Mouse (Mus musculus): ENCODE measurements around the gene Atg10. TPM values are rescaled to one million over a fixed set of nuclear protein-coding genes. Genes with fewer than 3 reads are reported as not detected.

Gene Atg10
- polyA plus RNA-seq, 1 experiment from 2014 or later: 19.9 TPM

DNA sequence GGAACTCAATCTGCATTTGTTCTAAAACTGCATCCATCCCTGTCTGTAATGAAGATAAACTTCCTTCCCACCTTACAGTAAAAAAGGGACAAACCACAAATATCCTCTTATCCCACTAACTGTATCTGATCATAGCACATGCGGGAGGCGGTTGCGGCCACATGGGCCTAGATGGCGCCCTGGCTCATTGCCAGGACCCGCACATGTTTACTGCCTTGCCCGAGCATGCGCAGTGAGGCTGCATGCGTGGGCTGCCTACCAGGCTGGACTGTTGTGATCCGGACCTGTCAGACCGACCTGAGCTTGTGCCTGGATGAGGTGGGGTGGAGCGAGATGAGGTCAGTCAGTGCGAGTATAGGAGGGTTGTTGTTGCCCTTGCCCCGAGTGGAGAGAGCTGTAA is 230.2 kb downstream of the Atg10 start:
- H3K4me2 ChIP-seq (ENCODE audit: low read length): no peak overlapping the region
- H3K36me3 ChIP-seq (ENCODE audit: insufficient read depth, low read length): no peaks in the 10 kb centered on the region
- H3K4me1 ChIP-seq (replicated peaks; ENCODE audit: insufficient read depth, low read length): no peaks in the 10 kb centered on the region
- no peak for TF ChIP-seq CTCF (IDR thresholded peaks at IDR 0.05; ENCODE audit: low read depth)
- no peak overlapping the region for H3K9ac ChIP-seq (ENCODE audit: low read depth, low read length)
- no peaks in the 10 kb centered on the region for H3K9me3 ChIP-seq (replicated peaks; ENCODE audit: low read length)
- ATAC-seq (replicated peaks; ENCODE audit: low FRiP score, low read depth): no peak
- no peak overlapping the region for H3K4me3 ChIP-seq (replicated peaks; ENCODE audit: low read depth, low read length)
- no peak overlapping the region for H3K27ac ChIP-seq
- H3K27me3 ChIP-seq (ENCODE audit: insufficient read depth, low read length): no peaks in the 10 kb centered on the region
- WGBS: 86% methylated on average over 13 of the region's 13 CpGs
- DNase-seq (ENCODE audit: low spot score): no peak

DNA sequence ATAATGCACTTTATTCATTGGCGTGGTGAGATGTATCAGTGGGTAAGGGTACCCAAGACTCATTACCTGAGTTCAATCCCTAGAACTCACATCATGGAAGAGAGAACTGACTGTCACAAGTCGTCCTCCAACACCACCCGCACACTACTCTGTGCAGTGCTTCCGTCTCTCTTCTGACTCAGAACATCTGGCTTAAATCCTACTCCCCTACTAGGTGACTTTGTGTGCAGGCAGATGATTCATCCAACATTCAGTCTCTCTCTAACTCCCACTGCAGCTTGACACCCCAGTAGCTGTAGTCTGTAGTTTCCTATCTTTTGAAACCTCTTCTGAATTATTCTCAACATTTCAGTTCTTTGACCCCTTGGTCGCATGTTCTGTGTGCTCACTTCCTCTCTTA is 230.8 kb downstream of the Atg10 start:
- no peak for TF ChIP-seq CTCF (IDR thresholded peaks at IDR 0.05; ENCODE audit: low read depth)
- no peak for ATAC-seq (replicated peaks; ENCODE audit: low FRiP score, low read depth)
- Histone ChIP-seq H3K4me1 (replicated peaks; ENCODE audit: insufficient read depth, low read length) (no peaks in the 10 kb centered on the region), H3K4me2 (ENCODE audit: low read length) (no peak overlapping the region), H3K36me3 (ENCODE audit: insufficient read depth, low read length) (no peaks in the 10 kb centered on the region), H3K9me3 (replicated peaks; ENCODE audit: low read length) (no peaks in the 10 kb centered on the region), H3K9ac (ENCODE audit: low read depth, low read length) (no peak overlapping the region), H3K4me3 (replicated peaks; ENCODE audit: low read depth, low read length) (no peak overlapping the region), H3K27me3 (ENCODE audit: insufficient read depth, low read length) (no peaks in the 10 kb centered on the region), H3K27ac (no peak overlapping the region)
- no peak for DNase-seq (ENCODE audit: low spot score)
- WGBS: 83% methylated on average over 5 of the region's 5 CpGs

DNA sequence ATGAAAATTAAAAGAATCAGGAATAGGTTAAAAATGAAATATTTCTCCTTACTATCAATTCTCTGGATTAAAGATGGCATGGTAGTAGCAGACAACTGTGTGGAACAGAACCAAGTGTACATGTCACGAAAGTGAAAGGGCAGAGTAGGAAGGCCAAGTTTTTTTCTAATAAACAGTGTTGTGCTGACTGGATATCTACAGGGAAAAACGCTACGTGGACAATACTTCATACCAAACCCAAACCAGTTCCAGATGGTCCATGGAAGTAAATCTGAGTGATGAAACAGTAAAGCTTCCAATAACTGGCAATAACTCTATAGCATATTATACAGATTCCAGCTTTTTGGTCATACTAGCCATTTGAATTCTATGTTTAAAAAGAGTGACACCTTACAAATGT is 235.5 kb downstream of the Atg10 start:
- DNase-seq (ENCODE audit: low spot score): no peak
- no peak for ATAC-seq (replicated peaks; ENCODE audit: low FRiP score, low read depth)
- Histone ChIP-seq H3K9ac (ENCODE audit: low read depth, low read length) (no peak overlapping the region), H3K27me3 (ENCODE audit: insufficient read depth, low read length) (no peaks in the 10 kb centered on the region), H3K4me3 (replicated peaks; ENCODE audit: low read depth, low read length) (no peak overlapping the region), H3K4me1 (replicated peaks; ENCODE audit: insufficient read depth, low read length) (no peaks in the 10 kb centered on the region), H3K4me2 (ENCODE audit: low read length) (no peak overlapping the region), H3K27ac (no peak overlapping the region), H3K9me3 (replicated peaks; ENCODE audit: low read length) (no peaks in the 10 kb centered on the region), H3K36me3 (ENCODE audit: insufficient read depth, low read length) (no peaks in the 10 kb centered on the region)
- TF ChIP-seq CTCF (IDR thresholded peaks at IDR 0.05; ENCODE audit: low read depth): no peak
- WGBS: 87% methylated on average over 3 of the region's 3 CpGs

DNA sequence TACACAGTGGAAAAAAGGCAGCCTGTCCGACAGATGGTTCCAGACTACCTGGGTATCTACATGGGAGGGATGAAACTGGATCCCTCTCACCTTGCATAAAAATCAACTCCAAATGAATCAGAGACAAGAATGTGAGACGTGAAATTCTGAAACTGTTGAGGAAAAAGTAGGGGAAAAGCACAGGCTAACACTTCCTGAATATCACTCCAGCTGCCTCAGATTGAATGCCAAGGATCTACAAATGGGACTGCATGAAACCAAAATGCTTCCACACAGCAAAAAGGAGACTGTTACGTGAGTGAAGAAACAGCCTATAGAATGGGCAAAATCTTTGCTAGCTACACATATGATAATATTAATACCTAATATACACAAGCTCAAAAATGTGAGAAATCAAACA is 238.4 kb downstream of the Atg10 start:
- Histone ChIP-seq H3K4me1 (replicated peaks; ENCODE audit: insufficient read depth, low read length) (no peaks in the 10 kb centered on the region), H3K27me3 (ENCODE audit: insufficient read depth, low read length) (no peaks in the 10 kb centered on the region), H3K4me2 (ENCODE audit: low read length) (no peak overlapping the region), H3K9me3 (replicated peaks; ENCODE audit: low read length) (no peaks in the 10 kb centered on the region), H3K27ac (no peak overlapping the region), H3K9ac (ENCODE audit: low read depth, low read length) (no peak overlapping the region), H3K36me3 (ENCODE audit: insufficient read depth, low read length) (no peaks in the 10 kb centered on the region), H3K4me3 (replicated peaks; ENCODE audit: low read depth, low read length) (no peak overlapping the region)
- TF ChIP-seq CTCF (IDR thresholded peaks at IDR 0.05; ENCODE audit: low read depth): no peak
- ATAC-seq (replicated peaks; ENCODE audit: low FRiP score, low read depth) (no peak), DNase-seq (ENCODE audit: low spot score) (no peak)
- WGBS: 75% methylated on average over 3 of the region's 3 CpGs

DNA sequence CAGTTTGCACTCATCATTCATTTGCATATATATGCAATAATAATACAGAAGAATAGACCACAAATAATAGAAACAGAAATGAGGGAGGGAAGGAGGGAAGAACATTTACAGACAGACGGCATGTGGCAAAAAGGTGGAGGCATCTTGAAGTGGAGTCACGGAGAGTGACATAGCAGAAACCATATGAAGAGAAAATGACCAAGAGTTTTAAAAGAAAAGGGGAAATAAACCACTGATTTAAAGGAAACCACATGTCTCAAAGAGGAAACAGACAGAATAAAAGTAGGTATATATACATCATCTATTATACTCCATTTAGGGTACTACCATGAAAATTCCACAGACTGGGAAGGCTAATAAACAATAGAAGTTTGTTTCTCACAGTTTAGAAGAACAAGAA is 239.7 kb downstream of the Atg10 start:
- no peaks in the 10 kb centered on the region for H3K4me1 ChIP-seq (replicated peaks; ENCODE audit: insufficient read depth, low read length)
- TF ChIP-seq CTCF (IDR thresholded peaks at IDR 0.05; ENCODE audit: low read depth): no peak
- no peaks in the 10 kb centered on the region for H3K36me3 ChIP-seq (ENCODE audit: insufficient read depth, low read length)
- H3K27ac ChIP-seq: no peak overlapping the region
- no peak overlapping the region for H3K4me2 ChIP-seq (ENCODE audit: low read length)
- no peak overlapping the region for H3K9ac ChIP-seq (ENCODE audit: low read depth, low read length)
- H3K27me3 ChIP-seq (ENCODE audit: insufficient read depth, low read length): no peaks in the 10 kb centered on the region
- DNase-seq (ENCODE audit: low spot score): no peak
- ATAC-seq (replicated peaks; ENCODE audit: low FRiP score, low read depth): no peak
- WGBS: 88% methylated on average over 2 of the region's 2 CpGs
- no peaks in the 10 kb centered on the region for H3K9me3 ChIP-seq (replicated peaks; ENCODE audit: low read length)
- no peak overlapping the region for H3K4me3 ChIP-seq (replicated peaks; ENCODE audit: low read depth, low read length)

DNA sequence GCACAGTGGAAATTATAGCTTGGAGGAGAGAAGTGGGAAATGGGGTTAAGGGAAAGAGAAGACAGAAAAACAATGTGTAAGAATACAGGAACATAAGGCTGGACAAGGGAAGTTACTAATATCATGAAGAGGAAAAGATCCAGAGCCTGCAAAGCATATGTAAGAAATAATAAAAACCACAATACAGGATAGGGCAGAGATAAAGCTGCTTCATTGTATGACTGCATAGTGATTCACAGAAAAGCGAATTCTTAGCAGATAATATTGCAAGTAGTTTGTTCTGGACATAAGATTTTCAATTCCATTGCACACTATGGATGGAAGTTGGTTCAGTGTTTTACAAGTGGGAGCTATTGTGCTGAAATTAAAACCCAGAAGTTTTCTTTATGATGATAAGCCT is 242.0 kb downstream of the Atg10 start:
- DNase-seq (ENCODE audit: low spot score): no peak
- H3K9me3 ChIP-seq (replicated peaks; ENCODE audit: low read length): no peaks in the 10 kb centered on the region
- no peak overlapping the region for H3K9ac ChIP-seq (ENCODE audit: low read depth, low read length)
- no peaks in the 10 kb centered on the region for H3K4me1 ChIP-seq (replicated peaks; ENCODE audit: insufficient read depth, low read length)
- 79% methylated on average over 1 of the region's 1 CpGs for WGBS
- H3K4me2 ChIP-seq (ENCODE audit: low read length): no peak overlapping the region
- ATAC-seq (replicated peaks; ENCODE audit: low FRiP score, low read depth): no peak
- no peak for TF ChIP-seq CTCF (IDR thresholded peaks at IDR 0.05; ENCODE audit: low read depth)
- H3K4me3 ChIP-seq (replicated peaks; ENCODE audit: low read depth, low read length): no peak overlapping the region
- no peaks in the 10 kb centered on the region for H3K27me3 ChIP-seq (ENCODE audit: insufficient read depth, low read length)
- no peaks in the 10 kb centered on the region for H3K36me3 ChIP-seq (ENCODE audit: insufficient read depth, low read length)
- H3K27ac ChIP-seq: no peak overlapping the region

DNA sequence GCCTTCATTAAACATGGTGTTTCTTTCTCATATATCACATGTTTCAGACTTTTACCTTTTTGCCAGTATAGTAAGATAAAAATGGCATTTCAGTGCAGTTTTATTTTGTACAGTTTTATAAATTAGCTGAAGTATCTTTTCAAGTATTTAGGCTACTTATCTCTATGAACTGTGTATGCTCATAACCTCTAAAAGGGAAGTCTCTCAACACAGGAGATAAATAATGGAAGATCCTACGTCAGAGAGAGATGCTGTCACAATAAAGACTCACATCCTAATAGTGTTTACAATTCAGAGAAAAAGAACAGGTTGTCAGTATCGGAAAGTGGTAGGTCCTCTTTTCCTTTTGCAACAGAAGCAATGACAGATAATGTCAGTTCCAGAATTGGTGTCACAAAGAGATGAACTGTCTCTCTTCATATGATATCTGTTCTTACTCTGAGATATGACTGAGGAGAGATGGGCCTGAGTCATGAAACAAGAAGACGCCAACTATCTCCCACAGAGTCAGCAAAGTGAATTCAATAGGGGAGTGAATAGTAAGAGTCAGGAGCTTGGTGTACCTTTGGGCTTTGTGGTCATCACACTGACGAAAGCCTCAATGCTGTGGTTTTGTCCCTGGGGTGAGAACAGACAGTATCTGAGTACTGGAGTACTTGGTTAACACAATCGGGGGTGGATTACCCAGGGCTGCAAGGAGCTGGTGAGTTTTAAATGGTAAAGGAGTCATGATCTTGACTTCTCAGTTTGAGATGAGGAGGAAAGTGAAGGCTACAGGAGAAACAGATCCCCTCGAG is 242.7 kb downstream of the Atg10 start:
- Histone ChIP-seq H3K9me3 (replicated peaks; ENCODE audit: low read length) (no peaks in the 10 kb centered on the region), H3K36me3 (ENCODE audit: insufficient read depth, low read length) (no peaks in the 10 kb centered on the region), H3K27ac (no peak overlapping the region), H3K9ac (ENCODE audit: low read depth, low read length) (no peak overlapping the region), H3K4me2 (ENCODE audit: low read length) (no peak overlapping the region), H3K4me1 (replicated peaks; ENCODE audit: insufficient read depth, low read length) (no peaks in the 10 kb centered on the region), H3K27me3 (ENCODE audit: insufficient read depth, low read length) (no peaks in the 10 kb centered on the region), H3K4me3 (replicated peaks; ENCODE audit: low read depth, low read length) (no peak overlapping the region)
- 86% methylated on average over 6 of the region's 6 CpGs for WGBS
- no peak for DNase-seq (ENCODE audit: low spot score)
- TF ChIP-seq CTCF (IDR thresholded peaks at IDR 0.05; ENCODE audit: low read depth): no peak
- no peak for ATAC-seq (replicated peaks; ENCODE audit: low FRiP score, low read depth)
